Mouse (Mus musculus): Measurements from ENCODE around the gene Slfn5. TPM values are rescaled to one million over a fixed set of nuclear protein-coding genes. Genes with fewer than 3 reads are reported as not detected.
A peak's percentile ranks its signal among the peaks of the same experiment; 100 is the strongest.
"Not testable (repeated sequence)": the region's sequence is repeated elsewhere in the genome, so short reads cannot be mapped to it uniquely, and the experiment has no call there.

The Slfn5 gene
- polyA plus RNA-seq, 1 experiment from 2014 or later, result 2.6 TPM

GRCm38 (mm10) chr11:82989357-82989756 lies 38.2 kb downstream of the Slfn5 start:
- Histone ChIP-seq H3K9me3 (ENCODE audit: control insufficient read depth, low read length) (no peaks in the 10 kb centered on the region), H3K27ac (replicated peaks) (no peak overlapping the region), H3K4me1 (replicated peaks; ENCODE audit: control insufficient read depth, insufficient read depth) (0 out of 2 replicates have a peak, but pooled peaks cover 2% of the 10 kb centered on the region), H3K4me2 (replicated peaks; ENCODE audit: low read depth) (peak overlapping the region; percentile 36), H3K4me3 (ENCODE audit: low read depth, low read length) (no peak overlapping the region), H3K9ac (ENCODE audit: low read length) (no peak overlapping the region; the same call in 1 of the 2 replicates), H3K27me3 (ENCODE audit: control insufficient read depth, insufficient read depth, low read length) (no peaks in the 10 kb centered on the region), H3K36me3 (ENCODE audit: control insufficient read depth, insufficient read depth, low read length) (no peaks in the 10 kb centered on the region; the same call in 1 of the 2 replicates)
- DNase-seq (ENCODE audit: low spot score), result peak; percentile 64
- ATAC-seq (ENCODE audit: low FRiP score, low TSS enrichment), result no peak
- WGBS, result 16% methylated on average over 12 of the region's 12 CpGs
- no peak for TF ChIP-seq CTCF (IDR thresholded peaks at IDR 0.05; ENCODE audit: low read depth)

DNA sequence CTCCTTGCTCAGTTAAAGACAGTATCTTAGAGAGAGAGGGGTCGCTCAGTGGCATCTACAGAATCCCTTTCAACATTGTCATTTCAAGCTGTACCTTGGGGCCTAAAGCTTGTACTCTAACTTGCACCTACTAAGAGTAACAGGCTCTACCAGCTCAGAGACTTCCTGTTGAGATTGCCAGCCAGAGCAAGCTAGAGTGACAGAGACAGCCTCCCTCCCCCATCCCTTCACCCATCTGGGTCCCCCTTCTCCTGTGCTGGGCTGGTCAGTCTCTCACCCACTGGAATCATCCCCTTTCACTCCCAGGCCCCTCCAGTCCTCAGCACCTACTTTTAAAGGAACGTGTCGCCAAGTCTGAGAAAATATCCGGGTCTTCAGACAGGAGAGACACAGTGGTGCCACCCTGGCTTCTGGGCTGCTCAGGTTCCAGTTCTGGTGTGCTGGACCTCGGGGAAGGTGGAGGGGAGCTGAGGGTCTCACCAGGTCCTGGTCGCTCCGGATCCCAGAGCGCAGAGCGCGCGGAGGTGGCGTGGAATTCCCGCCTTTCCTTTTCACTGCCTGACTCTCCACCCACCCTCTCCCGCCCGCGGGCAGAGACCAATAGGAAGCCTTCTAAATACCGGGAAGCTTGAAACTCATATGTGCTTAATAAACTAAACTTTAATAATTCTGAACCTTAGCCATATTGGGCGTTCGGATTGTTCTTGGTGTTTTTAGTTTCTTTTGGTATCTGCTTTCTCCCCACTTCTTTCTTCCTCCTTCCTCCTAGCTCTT lies 39.6 kb downstream of the Slfn5 start:
- DNase-seq (ENCODE audit: low spot score), result peak; percentile 71

GRCm38 (mm10) chr11:82991469-82992166 lies 40.5 kb downstream of the Slfn5 start, which contains the start of gene Slfn9:
Gene Slfn9 (minus strand): TSS chr11:82991830.
- 5% methylated on average over 14 of the region's 14 CpGs for WGBS
- no peaks in the 10 kb centered on the region for H3K27me3 ChIP-seq (ENCODE audit: control insufficient read depth, insufficient read depth, low read length)
- 0 out of 2 replicates have a peak, but pooled peaks have one; percentile 26 for ATAC-seq (ENCODE audit: low FRiP score, low TSS enrichment)

More for the DNA sequence above, 39.6 kb downstream of the Slfn5 start:
- not testable (repeated sequence) for H3K9me3 ChIP-seq (ENCODE audit: control insufficient read depth, low read length); H3K36me3 ChIP-seq (ENCODE audit: control insufficient read depth, insufficient read depth, low read length); H3K9ac ChIP-seq (ENCODE audit: low read length); H3K27me3 ChIP-seq (ENCODE audit: control insufficient read depth, insufficient read depth, low read length); H3K27ac ChIP-seq (replicated peaks); H3K4me1 ChIP-seq (replicated peaks; ENCODE audit: control insufficient read depth, insufficient read depth)
- Histone ChIP-seq H3K4me2 (replicated peaks; ENCODE audit: low read depth) (peak overlapping the region; percentile 57), H3K4me3 (ENCODE audit: low read depth, low read length) (peak overlapping the region; percentile 44)
- WGBS, result 14% methylated on average over 19 of the region's 19 CpGs
- ATAC-seq (ENCODE audit: low FRiP score, low TSS enrichment), result peak; percentile 74; the same call in 1 of the 2 replicates

GRCm38 (mm10) chr11:83013356-83013755 lies 62.2 kb downstream of the Slfn5 start:
- no peak for DNase-seq (ENCODE audit: low spot score)
- Histone ChIP-seq H3K27me3 (ENCODE audit: control insufficient read depth, insufficient read depth, low read length) (no peaks in the 10 kb centered on the region), H3K4me3 (ENCODE audit: low read depth, low read length) (no peak overlapping the region), H3K9ac (ENCODE audit: low read length) (no peak overlapping the region), H3K36me3 (ENCODE audit: control insufficient read depth, insufficient read depth, low read length) (no peaks in the 10 kb centered on the region), H3K9me3 (ENCODE audit: control insufficient read depth, low read length) (no peaks in the 10 kb centered on the region), H3K27ac (replicated peaks) (no peak overlapping the region), H3K4me2 (replicated peaks; ENCODE audit: low read depth) (no peak overlapping the region), H3K4me1 (replicated peaks; ENCODE audit: control insufficient read depth, insufficient read depth) (no peaks in the 10 kb centered on the region)
- no peak for ATAC-seq (ENCODE audit: low FRiP score, low TSS enrichment)
- TF ChIP-seq EP300 (optimal IDR thresholded peaks at IDR 0.05) (no peak), CTCF (IDR thresholded peaks at IDR 0.05; ENCODE audit: low read depth) (no peak)
- 69% methylated on average over 1 of the region's 1 CpGs for WGBS

More at GRCm38 (mm10) chr11:82991469-82992166, 40.5 kb downstream of the Slfn5 start, which contains the start of gene Slfn9:
- TF ChIP-seq EP300 (optimal IDR thresholded peaks at IDR 0.05), result no peak
- no peak for TF ChIP-seq CTCF (IDR thresholded peaks at IDR 0.05; ENCODE audit: low read depth)
- peak; percentile 48 for DNase-seq (ENCODE audit: low spot score)
- H3K27ac ChIP-seq (replicated peaks), result peak within 1 kb of the TSS; percentile 25; the same call in 1 of the 2 replicates
- H3K4me2 ChIP-seq (replicated peaks; ENCODE audit: low read depth), result peak within 1 kb of the TSS; percentile 57
- peak within 1 kb of the TSS; percentile 44 for H3K4me3 ChIP-seq (ENCODE audit: low read depth, low read length)
- H3K4me1 ChIP-seq (replicated peaks; ENCODE audit: control insufficient read depth, insufficient read depth), result 0 out of 2 replicates have a peak, but pooled peaks cover 2% of the 10 kb centered on the region
- H3K9ac ChIP-seq (ENCODE audit: low read length), result peak within 1 kb of the TSS; percentile 48; the same call in 1 of the 2 replicates
- H3K36me3 ChIP-seq (ENCODE audit: control insufficient read depth, insufficient read depth, low read length), result no peaks in the 10 kb centered on the region
- H3K9me3 ChIP-seq (ENCODE audit: control insufficient read depth, low read length), result no peaks in the 10 kb centered on the region

Small RNA genes within 50 kb of the gene (microRNA-seq; reads per million reads assigned to microRNA genes)
- gene Mir7679, result not detected

Other genes starting within 250 kb of the Slfn5 start
- 0.23 and 0.29 TPM in 2 replicates for gene Cct6b, start 187.0 kb upstream of the Slfn5 start, polyA plus RNA-seq (2015; fragmentation: Nextera tagmentation; extraction: Ambion mirVana)
- gene Zfp830, start 187.0 kb upstream of the Slfn5 start, polyA plus RNA-seq (2015; fragmentation: Nextera tagmentation; extraction: Ambion mirVana), result 19.2 and 19.6 TPM in 2 replicates
- gene Lig3, start 170.2 kb upstream of the Slfn5 start, polyA plus RNA-seq (2015; fragmentation: Nextera tagmentation; extraction: Ambion mirVana), result 13.4 and 13.7 TPM in 2 replicates
- gene Rffl, start 80.1 kb upstream of the Slfn5 start, polyA plus RNA-seq (2015; fragmentation: Nextera tagmentation; extraction: Ambion mirVana), result 16.4 and 17.1 TPM in 2 replicates
- gene Rad51d, start 60.7 kb upstream of the Slfn5 start, polyA plus RNA-seq (2015; fragmentation: Nextera tagmentation; extraction: Ambion mirVana), result 8.3 and 9.7 TPM in 2 replicates
- gene Fndc8, start 59.2 kb upstream of the Slfn5 start, polyA plus RNA-seq (2015; fragmentation: Nextera tagmentation; extraction: Ambion mirVana), result 0.08 TPM in 1 of 2 replicates, not detected in the other
- gene Nle1, start 42.9 kb upstream of the Slfn5 start, polyA plus RNA-seq (2015; fragmentation: Nextera tagmentation; extraction: Ambion mirVana), result 15.3 and 16.8 TPM in 2 replicates
- gene Unc45b, start 40.8 kb upstream of the Slfn5 start, polyA plus RNA-seq (2015; fragmentation: Nextera tagmentation; extraction: Ambion mirVana), result 0.99 and 1.2 TPM in 2 replicates
- 4.4 and 5.1 TPM in 2 replicates for gene Slfn9, start 40.5 kb downstream of the Slfn5 start, polyA plus RNA-seq (2015; fragmentation: Nextera tagmentation; extraction: Ambion mirVana)
- 0.33 and 0.35 TPM in 2 replicates for gene Slfn8, start 69.5 kb downstream of the Slfn5 start, polyA plus RNA-seq (2015; fragmentation: Nextera tagmentation; extraction: Ambion mirVana)
- gene Slfn2, start 113.8 kb downstream of the Slfn5 start, polyA plus RNA-seq (2015; fragmentation: Nextera tagmentation; extraction: Ambion mirVana), result 22.1 and 23.1 TPM in 2 replicates
- 0.17 and 0.29 TPM in 2 replicates for gene Slfn1, start 165.5 kb downstream of the Slfn5 start, polyA plus RNA-seq (2015; fragmentation: Nextera tagmentation; extraction: Ambion mirVana)
- 0.52 and 0.64 TPM in 2 replicates for gene Slfn4, start 223.8 kb downstream of the Slfn5 start, polyA plus RNA-seq (2015; fragmentation: Nextera tagmentation; extraction: Ambion mirVana)
- 0.22 and 0.31 TPM in 2 replicates for gene Slfn3, start 240.0 kb downstream of the Slfn5 start, polyA plus RNA-seq (2015; fragmentation: Nextera tagmentation; extraction: Ambion mirVana)

Measured in stomach, postnatal 0 days (tissue).